Mouse (Mus musculus) embryonic fibroblast, embryonic 13.5 days (primary cell): ENCODE measurements around the gene Rad51b. TPM values are rescaled to one million over a fixed set of nuclear protein-coding genes. Genes with fewer than 3 reads are reported as not detected.
A peak's percentile ranks its signal among the peaks of the same experiment; 100 is the strongest.

Experiments used
- H3K27ac ChIP-seq: 2 replicates; pipeline ENCODE4 v1.5.1; 2012; ENCODE audit warnings: low read length, control low read depth, inconsistent platforms; ENCODE audit not compliant: insufficient read depth
- H3K4me1 ChIP-seq: 2 replicates; pipeline ENCODE4 v1.6.1; 2011; ENCODE audit warnings: low read length; ENCODE audit not compliant: control insufficient read depth, insufficient read depth
- H3K4me3 ChIP-seq: 2 replicates; pipeline ENCODE4 v1.5.1; 2011; ENCODE audit warnings: mild to moderate bottlenecking, control low read depth, low read length; ENCODE audit not compliant: insufficient read depth
- CTCF ChIP-seq: IDR thresholded peaks from 2 replicates; pipeline ENCODE4 v1.5.1; 2011; ENCODE audit warnings: mild to moderate bottlenecking, control low read depth, low read length, moderate library complexity, borderline replicate concordance; ENCODE audit not compliant: insufficient read depth
- POLR2A ChIP-seq: IDR thresholded peaks from 2 replicates; pipeline ENCODE4 v1.6.1; 2011; ENCODE audit warnings: low read depth, mild to moderate bottlenecking, control low read depth, low read length, moderate library complexity
- polyA plus RNA-seq: library from polyadenylated mRNA; stranded (reverse); fragments of >200 nt; gene quantifications from 2 replicates; pipeline ENCODE4 v1.2.4, GENCODE M21; 2011; ENCODE audit warnings: low read depth; ENCODE audit not compliant: missing spikeins, insufficient read length

Rad51b gene
- polyA plus RNA-seq, 1 experiment: 4.0 TPM

- H3K4me1 ChIP-seq: peaks cover 10% of the 10 kb centered on the region
- no peak overlapping the region for H3K27ac ChIP-seq
- H3K4me3 ChIP-seq: no peak overlapping the region
- no peak for TF ChIP-seq CTCF
- TF ChIP-seq POLR2A: no peak
Observed at GRCm38 (mm10) chr12:79385199-79385598, 88.1 kb downstream of the Rad51b start.

GRCm38 (mm10) chr12:79387886-79388285 is 90.8 kb downstream of the Rad51b start:
- TF ChIP-seq CTCF: no peak

GRCm38 (mm10) chr12:79389251-79389650 is 92.2 kb downstream of the Rad51b start:
- H3K4me3 ChIP-seq: no peak overlapping the region
- H3K4me1 ChIP-seq: peaks cover 9% of the 10 kb centered on the region
- TF ChIP-seq CTCF (no peak), POLR2A (no peak)
- no peak overlapping the region for H3K27ac ChIP-seq

More at GRCm38 (mm10) chr12:79387886-79388285, 90.8 kb downstream of the Rad51b start:
- 0 out of 2 replicates have a peak overlapping the region, but pooled peaks have one; percentile 7 for H3K27ac ChIP-seq
- H3K4me3 ChIP-seq: no peak overlapping the region
- peaks cover 7% of the 10 kb centered on the region for H3K4me1 ChIP-seq

GRCm38 (mm10) chr12:79389971-79390370 is 92.9 kb downstream of the Rad51b start:
- TF ChIP-seq POLR2A (no peak), CTCF (no peak)
- no peak overlapping the region for H3K27ac ChIP-seq

GRCm38 (mm10) chr12:79393636-79394035 is 96.6 kb downstream of the Rad51b start:
- H3K27ac ChIP-seq: peak overlapping the region; percentile 68
- TF ChIP-seq POLR2A: no peak
- TF ChIP-seq CTCF: no peak

More at GRCm38 (mm10) chr12:79389971-79390370, 92.9 kb downstream of the Rad51b start:
- Histone ChIP-seq H3K4me1 (peaks cover 9% of the 10 kb centered on the region), H3K4me3 (no peak overlapping the region)

GRCm38 (mm10) chr12:79403992-79404391 is 106.9 kb downstream of the Rad51b start:
- Histone ChIP-seq H3K4me3 (no peak overlapping the region), H3K4me1 (no peaks in the 10 kb centered on the region), H3K27ac (no peak overlapping the region)
- TF ChIP-seq CTCF: no peak
- no peak for TF ChIP-seq POLR2A

More at GRCm38 (mm10) chr12:79393636-79394035, 96.6 kb downstream of the Rad51b start:
- no peak overlapping the region for H3K4me3 ChIP-seq
- H3K4me1 ChIP-seq: peaks cover 2% of the 10 kb centered on the region; the same call in 1 of the 2 replicates

GRCm38 (mm10) chr12:79404494-79404893 is 107.4 kb downstream of the Rad51b start:
- H3K4me3 ChIP-seq: no peak overlapping the region

GRCm38 (mm10) chr12:79408677-79409076 is 111.6 kb downstream of the Rad51b start:
- Histone ChIP-seq H3K4me3 (no peak overlapping the region), H3K27ac (peak overlapping the region; percentile 49; the same call in 1 of the 2 replicates), H3K4me1 (peaks cover 4% of the 10 kb centered on the region)
- TF ChIP-seq POLR2A: no peak
- no peak for TF ChIP-seq CTCF

More at GRCm38 (mm10) chr12:79404494-79404893, 107.4 kb downstream of the Rad51b start:
- Histone ChIP-seq H3K4me1 (peaks cover 2% of the 10 kb centered on the region; the same call in 1 of the 2 replicates), H3K27ac (no peak overlapping the region)
- no peak for TF ChIP-seq POLR2A
- no peak for TF ChIP-seq CTCF

- Histone ChIP-seq H3K4me3 (no peak overlapping the region), H3K27ac (peak overlapping the region; percentile 77), H3K4me1 (peaks cover 4% of the 10 kb centered on the region)
- no peak for TF ChIP-seq CTCF
Observed at GRCm38 (mm10) chr12:79409126-79409860, 112.2 kb downstream of the Rad51b start.

- no peak for TF ChIP-seq POLR2A
- TF ChIP-seq CTCF: no peak
- peaks cover 4% of the 10 kb centered on the region for H3K4me1 ChIP-seq
- no peak overlapping the region; the same call in 1 of the 2 replicates for H3K27ac ChIP-seq
- H3K4me3 ChIP-seq: no peak overlapping the region
Observed at GRCm38 (mm10) chr12:79412894-79413507, 115.9 kb downstream of the Rad51b start.
